Mouse (Mus musculus) olfactory bulb, adult 2 months (tissue): ENCODE results near the gene BC017158. TPM values are rescaled to one million over a fixed set of nuclear protein-coding genes. Genes with fewer than 3 reads are reported as not detected.

ENCODE experiments used
- H3K27ac ChIP-seq: fragments of 200-500 bp; 2 replicates; pipeline ENCODE4 v1.5.1; 2012; ENCODE audit warnings: low read depth, low read length; ENCODE audit not compliant: insufficient read depth
- H3K4me1 ChIP-seq: fragments of 200-500 bp; 2 replicates; pipeline ENCODE4 v1.6.1; 2012; ENCODE audit warnings: low read length; ENCODE audit not compliant: control insufficient read depth, insufficient read depth
- H3K4me3 ChIP-seq: fragments of 200-500 bp; 2 replicates; pipeline ENCODE4 v1.5.1; 2012; ENCODE audit warnings: mild to moderate bottlenecking, low read depth, low read length, moderate library complexity; ENCODE audit not compliant: insufficient read depth
- CTCF ChIP-seq: fragments of 200-500 bp; IDR thresholded peaks from 2 replicates; pipeline ENCODE4 v1.5.1; 2012; ENCODE audit warnings: low read depth, mild to moderate bottlenecking, low read length, moderate library complexity; ENCODE audit not compliant: insufficient read depth
- POLR2A ChIP-seq: fragments of 200-500 bp; IDR thresholded peaks from 2 replicates; pipeline ENCODE4 v1.6.1; 2012; ENCODE audit warnings: mild to moderate bottlenecking, low read depth, low read length, moderate library complexity; ENCODE audit not compliant: insufficient read depth
- WGBS: fragments of 180-500 bp; shearing (Covaris S2); methylation state at CpG from one replicate; pipeline ENCODE4 v1.1.7; 2018; 5-methylcytosine and 5-hydroxymethylcytosine counted together
- polyA plus RNA-seq: library from polyadenylated mRNA; stranded (reverse); fragments of >200 nt; gene quantifications from 2 replicates; pipeline ENCODE4 v1.2.4, GENCODE M21; 2012; ENCODE audit warnings: low replicate concordance; ENCODE audit not compliant: missing spikeins, insufficient read depth, insufficient read length

BC017158 gene
- polyA plus RNA-seq, 1 experiment = not detected

- Histone ChIP-seq H3K4me3 (peak overlapping the region; percentile 31), H3K27ac (no peak overlapping the region), H3K4me1 (peaks cover 15% of the 10 kb centered on the region)
- 6% methylated on average over 24 of the region's 24 CpGs for WGBS
- TF ChIP-seq POLR2A (no peak), CTCF (no peak)
These were observed 45.4 kb downstream of the BC017158 start for GRCm38 (mm10) chr7:128252609-128253008.

- Histone ChIP-seq H3K27ac (no peak overlapping the region), H3K4me3 (no peak overlapping the region), H3K4me1 (peaks cover 17% of the 10 kb centered on the region)
- WGBS = 55% methylated on average over 12 of the region's 12 CpGs
- TF ChIP-seq POLR2A (no peak), CTCF (no peak)
These were observed 46.0 kb downstream of the BC017158 start for GRCm38 (mm10) chr7:128251946-128252345.

DNA sequence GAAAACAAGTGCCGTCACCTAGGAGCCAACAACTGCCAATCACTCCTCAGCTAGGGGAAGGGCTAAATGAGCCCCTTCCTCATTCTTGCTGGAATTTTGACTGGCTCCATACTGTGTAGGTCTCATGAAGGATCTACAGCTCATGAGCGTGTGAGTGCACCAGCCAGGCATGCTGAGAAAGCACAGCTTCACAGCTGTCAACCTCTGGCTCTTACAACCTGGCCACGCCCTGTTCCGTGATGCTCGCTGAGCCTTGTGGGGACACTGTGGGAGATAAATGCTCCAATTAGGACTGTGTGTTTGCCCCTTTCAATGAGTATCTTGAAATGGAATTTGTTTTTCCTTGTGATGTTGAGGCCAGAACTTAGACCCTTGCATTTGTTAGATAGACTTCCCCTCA lies 48.0 kb downstream of the BC017158 start:
- Histone ChIP-seq H3K4me3 (no peak overlapping the region), H3K27ac (no peak overlapping the region), H3K4me1 (peaks cover 22% of the 10 kb centered on the region)
- TF ChIP-seq CTCF (no peak), POLR2A (no peak)
- 92% methylated on average over 5 of the region's 5 CpGs for WGBS

DNA sequence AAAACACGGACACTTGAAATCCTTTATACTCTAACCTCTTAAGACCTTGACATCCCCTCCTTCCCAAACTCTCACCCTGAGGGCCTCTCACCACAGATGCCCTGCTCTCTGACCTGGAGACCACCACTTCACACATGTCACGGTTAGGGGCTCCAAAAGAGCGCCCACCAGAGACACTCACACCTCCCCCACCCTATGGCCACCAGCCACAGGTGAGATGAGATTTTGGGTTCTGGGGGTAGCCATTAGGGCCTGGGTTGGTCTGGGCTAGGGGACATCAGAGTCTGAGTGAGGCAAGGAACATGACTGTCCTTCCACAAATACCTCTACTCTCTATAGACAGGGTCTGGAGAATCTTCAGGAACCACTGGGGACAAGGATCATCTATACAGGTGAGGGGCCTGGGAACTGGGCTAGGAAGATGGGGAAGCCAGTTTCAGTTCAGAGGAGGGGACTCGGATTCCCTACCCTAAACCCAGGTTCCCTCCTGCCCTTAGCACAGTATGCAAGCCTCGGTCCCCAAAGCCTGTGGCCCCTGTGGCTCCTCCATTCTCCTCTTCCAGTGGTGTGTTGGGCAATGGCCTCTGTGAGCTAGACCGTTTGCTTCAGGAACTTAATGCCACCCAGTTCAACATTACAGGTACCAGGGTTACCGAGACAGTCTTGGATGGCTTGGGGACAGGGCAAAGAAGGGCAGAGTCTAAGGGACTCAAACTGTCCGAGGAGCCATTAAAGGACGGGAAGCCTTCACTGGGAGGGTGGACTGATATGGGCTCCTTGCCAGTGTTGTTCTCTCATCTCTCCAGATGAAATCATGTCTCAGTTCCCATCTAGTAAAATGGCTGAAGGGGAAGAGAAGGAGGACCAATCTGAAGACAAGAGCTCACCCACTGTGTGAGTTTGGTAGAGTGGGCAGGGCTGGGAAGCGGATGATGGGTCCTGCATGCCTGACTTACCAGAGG lies 49.6 kb downstream of the BC017158 start:
- H3K4me3 ChIP-seq = no peak overlapping the region
- no peak overlapping the region for H3K27ac ChIP-seq
- 88% methylated on average over 10 of the region's 10 CpGs for WGBS
- TF ChIP-seq CTCF = no peak
- no peak for TF ChIP-seq POLR2A
- H3K4me1 ChIP-seq = peaks cover 22% of the 10 kb centered on the region

DNA sequence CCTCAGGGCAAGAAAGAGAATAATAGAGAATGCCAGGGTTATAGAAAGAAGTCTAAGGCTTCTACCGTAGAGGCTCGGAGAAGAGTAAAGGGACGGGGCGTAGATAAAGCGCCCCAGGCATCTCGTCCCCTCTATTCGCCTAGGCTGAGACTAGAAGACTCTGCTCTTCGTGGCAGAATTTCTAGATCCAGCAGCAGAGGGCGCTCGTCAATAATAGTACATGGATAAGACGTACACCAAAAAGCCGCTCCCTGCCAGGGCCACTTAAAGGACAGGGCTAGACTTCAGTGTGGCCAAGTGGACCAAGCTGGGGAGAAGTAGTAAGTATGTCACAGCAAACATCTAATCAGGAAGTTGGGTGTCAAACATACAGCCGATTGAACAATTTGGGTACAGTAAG lies 50.5 kb downstream of the BC017158 start:
- Histone ChIP-seq H3K27ac (peak overlapping the region; percentile 35; the same call in 1 of the 2 replicates), H3K4me1 (peaks cover 13% of the 10 kb centered on the region), H3K4me3 (peak overlapping the region; percentile 40)
- WGBS = 1% methylated on average over 13 of the region's 13 CpGs
- TF ChIP-seq CTCF (0 out of 2 replicates have a peak, but pooled peaks have one; percentile 27), POLR2A (no peak)

DNA sequence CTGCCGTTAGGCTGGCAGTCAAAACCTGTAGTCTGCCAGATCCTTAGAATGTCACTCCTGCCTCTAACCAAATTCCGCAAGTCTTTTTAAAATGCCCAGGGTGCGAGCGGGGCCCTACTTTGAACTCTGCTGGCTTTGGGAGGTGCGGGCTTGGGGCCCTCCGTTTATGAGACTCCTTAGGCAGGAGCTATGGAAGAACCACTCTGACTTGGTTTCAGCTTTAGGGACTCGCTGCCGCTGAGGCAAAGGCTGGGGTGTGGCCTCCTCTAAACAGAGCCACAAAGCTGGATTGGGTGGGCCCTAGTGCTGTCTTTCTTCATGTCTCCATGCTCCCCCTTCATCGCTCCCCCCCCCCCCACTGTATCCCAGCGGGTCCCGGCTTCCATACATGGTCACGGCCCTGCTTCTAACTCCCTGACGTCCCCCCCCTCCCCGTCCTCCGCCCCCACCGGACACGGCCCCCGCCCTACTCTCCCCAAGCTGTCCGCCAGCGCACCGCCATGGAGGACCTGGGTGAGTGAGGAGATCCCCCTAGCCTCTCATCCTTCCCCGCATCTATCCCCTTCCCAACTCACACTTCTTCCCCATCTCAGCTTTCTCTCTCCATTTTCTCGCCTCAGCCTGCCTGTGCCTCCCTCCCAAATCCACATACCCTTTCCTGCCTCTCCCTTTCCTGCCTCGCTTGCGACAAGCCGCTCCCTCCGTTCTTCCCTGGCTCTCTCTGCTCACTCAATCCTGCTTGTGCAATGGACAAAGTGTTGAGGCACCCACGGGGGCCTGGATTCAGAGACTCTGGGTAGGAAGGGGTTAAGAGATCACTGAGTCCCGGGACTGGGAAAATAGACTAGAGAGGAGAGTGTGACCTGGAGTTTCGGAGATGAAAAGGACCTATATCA lies 51.2 kb downstream of the BC017158 start, which contains the start of gene Tgfb1i1:
TSS of gene Tgfb1i1 (plus strand) at position 317 of the 896 bp plus-strand sequence.
- peak within 1 kb of the TSS; percentile 40 for H3K4me3 ChIP-seq
- WGBS = 3% methylated on average over 27 of the region's 30 CpGs
- peak within 1 kb of the TSS; percentile 35; the same call in 1 of the 2 replicates for H3K27ac ChIP-seq
- peaks cover 7% of the 10 kb centered on the region for H3K4me1 ChIP-seq
- TF ChIP-seq CTCF (no peak), POLR2A (no peak)

GRCm38 (mm10) chr7:128245547-128245946 lies 52.4 kb downstream of the BC017158 start:
- whole genome bisulfite sequencing = 85% methylated on average over 4 of the region's 4 CpGs
- TF ChIP-seq POLR2A = no peak
- TF ChIP-seq CTCF = no peak

GRCm38 (mm10) chr7:128244410-128245025 lies 53.5 kb downstream of the BC017158 start:
- WGBS = 90% methylated on average over 18 of the region's 18 CpGs

More at GRCm38 (mm10) chr7:128245547-128245946, 52.4 kb downstream of the BC017158 start:
- Histone ChIP-seq H3K4me1 (peaks cover 7% of the 10 kb centered on the region), H3K4me3 (no peak overlapping the region), H3K27ac (no peak overlapping the region)

More at GRCm38 (mm10) chr7:128244410-128245025, 53.5 kb downstream of the BC017158 start:
- H3K27ac ChIP-seq = no peak overlapping the region
- peaks cover 10% of the 10 kb centered on the region for H3K4me1 ChIP-seq
- no peak overlapping the region for H3K4me3 ChIP-seq
- TF ChIP-seq POLR2A = no peak
- no peak for TF ChIP-seq CTCF
